Mouse (Mus musculus) heart, postnatal 0 days (tissue): ENCODE results near the gene Ccdc154.

Experiments
- CTCF ChIP-seq: IDR thresholded peaks from 2 replicates; pipeline ENCODE4 v1.5.1; 2016; ENCODE audit warnings: antibody characterized with exemption, control low read depth, low read depth
- EP300 ChIP-seq: IDR thresholded peaks from 2 replicates; pipeline ENCODE4 v1.6.1; 2016; ENCODE audit warnings: antibody characterized with exemption, low read depth

DNA sequence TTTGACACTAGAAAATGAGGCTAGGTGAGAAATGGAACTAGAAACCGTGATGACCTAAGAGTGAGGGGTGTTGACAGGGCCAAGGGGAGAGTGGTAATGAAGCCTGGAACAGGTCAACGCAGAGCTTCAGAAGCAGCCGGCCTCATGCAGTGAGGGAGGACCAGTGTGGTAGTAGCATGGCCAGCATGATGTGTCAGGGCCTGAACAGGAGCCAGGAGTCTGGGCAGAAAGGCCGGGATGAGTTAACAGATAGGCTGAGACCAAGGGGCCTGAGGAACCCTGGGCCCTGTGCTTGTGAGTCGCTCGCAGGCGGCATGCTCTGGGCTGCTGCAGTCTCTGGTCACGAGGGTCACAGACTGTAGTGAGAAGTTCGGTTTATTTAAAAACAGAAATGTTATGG lies 56.7 kb downstream of the Ccdc154 start:
- TF ChIP-seq CTCF (no peak), EP300 (no peak)
